Mouse (Mus musculus) bone marrow, adult 2 months (tissue): ENCODE measurements around the gene Nfatc4.

ENCODE experiments used
- CTCF ChIP-seq: fragments of 200-500 bp; IDR thresholded peaks from 2 replicates; pipeline ENCODE4 v1.5.1; 2011; ENCODE audit warnings: low read length, control low read depth; ENCODE audit not compliant: control insufficient read depth, insufficient read depth
- POLR2A ChIP-seq: fragments of 200-500 bp; IDR thresholded peaks from 2 replicates; pipeline ENCODE4 v1.6.1; 2011; ENCODE audit warnings: low read depth, mild to moderate bottlenecking, control low read depth, low read length, borderline replicate concordance; ENCODE audit not compliant: control insufficient read depth

DNA sequence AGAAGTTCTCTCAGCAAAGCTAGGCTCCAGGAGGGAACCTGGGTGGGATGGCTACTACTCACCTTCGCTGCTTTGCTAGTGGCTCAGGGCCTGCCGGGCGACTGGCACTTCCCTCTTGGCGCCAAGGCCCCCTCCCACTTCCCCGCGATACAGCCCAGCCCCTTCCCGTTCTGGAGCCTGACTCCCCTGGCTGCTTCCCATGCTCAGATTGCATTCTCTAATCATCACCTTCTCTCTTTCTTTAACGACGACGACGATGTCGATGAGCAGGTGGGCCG is 39.0 kb upstream of the Nfatc4 start, which contains the start of gene Adcy4:
- TF ChIP-seq POLR2A: no peak
- no peak for TF ChIP-seq CTCF
